Mouse (Mus musculus) midbrain, embryonic 14.5 days (tissue): ENCODE measurements around the gene Efemp2. TPM values are rescaled to one million over a fixed set of nuclear protein-coding genes. Genes with fewer than 3 reads are reported as not detected.

Experiments used
- ATAC-seq: fragments of 200-750 bp; cut with Nextera tagmentation; 2 replicates; pipeline ENCODE4 v1.8.0; 2017; ENCODE audit warnings: moderate number of reproducible peaks, moderate library complexity; ENCODE audit not compliant: low FRiP score, low TSS enrichment
- DNase-seq: peaks from one replicate; pipeline ENCODE4 v3.0.0-alpha.2; 2015
- H3K27ac ChIP-seq: fragments of 300-500 bp; sonication (generic); replicated peaks from 2 replicates; pipeline ENCODE4 v1.5.1; 2014; ENCODE audit warnings: mild to moderate bottlenecking, low read depth, low read length, moderate library complexity
- H3K27me3 ChIP-seq: fragments of 300-500 bp; sonication (generic); 2 replicates; pipeline ENCODE4 v1.6.1; 2014; ENCODE audit warnings: low read length, control low read depth, mixed read lengths; ENCODE audit not compliant: control insufficient read depth, insufficient read depth
- H3K36me3 ChIP-seq: fragments of 300-500 bp; sonication (generic); 2 replicates; pipeline ENCODE4 v1.6.1; 2014; ENCODE audit warnings: low read length, control low read depth; ENCODE audit not compliant: control insufficient read depth, insufficient read depth
- H3K4me1 ChIP-seq: fragments of 300-500 bp; sonication (generic); 2 replicates; pipeline ENCODE4 v1.6.1; 2014; ENCODE audit warnings: mild to moderate bottlenecking, antibody characterized with exemption, low read length, control low read depth; ENCODE audit not compliant: control insufficient read depth, insufficient read depth
- H3K4me2 ChIP-seq: fragments of 300-500 bp; sonication (generic); 2 replicates; pipeline ENCODE4 v1.6.1; 2014; ENCODE audit warnings: mild to moderate bottlenecking, low read length, moderate library complexity
- H3K4me3 ChIP-seq: fragments of 300-500 bp; sonication (generic); replicated peaks from 2 replicates; pipeline ENCODE4 v1.5.1; 2014; ENCODE audit warnings: low read depth, low read length
- H3K9ac ChIP-seq: fragments of 300-500 bp; sonication (generic); replicated peaks from 2 replicates; pipeline ENCODE4 v1.6.1; 2014; ENCODE audit warnings: mild to moderate bottlenecking, low read length, moderate library complexity
- H3K9me3 ChIP-seq: fragments of 300-500 bp; sonication (generic); 2 replicates; pipeline ENCODE4 v1.6.1; 2016; ENCODE audit warnings: low read length, control low read depth, mixed read lengths; ENCODE audit not compliant: control insufficient read depth
- WGBS: fragments of 180-500 bp; shearing (Covaris S2); extraction: QIAGEN DNeasy Blood & Tissue Kit; methylation state at CpG from one replicate; pipeline ENCODE4 v1.1.7; 2014; 5-methylcytosine and 5-hydroxymethylcytosine counted together
- polyA plus RNA-seq: library from polyadenylated mRNA; unstranded; fragments of >200 nt; fragmentation: Nextera tagmentation; extraction: Ambion mirVana; gene quantifications from 2 replicates; pipeline ENCODE4 v1.2.1, GENCODE M21; 2014

The Efemp2 gene
- polyA plus RNA-seq, 1 experiment from 2014 or later, result 28.7 TPM

GRCm38 (mm10) chr19:5430408-5430807 is 43.3 kb upstream of the Efemp2 start:
- ATAC-seq (no peak), DNase-seq (no peak)
- no peak overlapping the region for H3K9ac ChIP-seq
- no peaks in the 10 kb centered on the region for H3K27me3 ChIP-seq
- H3K4me3 ChIP-seq, result no peak overlapping the region
- H3K27ac ChIP-seq, result no peak overlapping the region
- H3K9me3 ChIP-seq, result no peaks in the 10 kb centered on the region
- H3K4me1 ChIP-seq, result peaks cover 24% of the 10 kb centered on the region
- WGBS, result 79% methylated on average over 1 of the region's 1 CpGs
- H3K36me3 ChIP-seq, result peaks cover 22% of the 10 kb centered on the region
- H3K4me2 ChIP-seq, result no peak overlapping the region

GRCm38 (mm10) chr19:5431911-5432464 is 41.8 kb upstream of the Efemp2 start:
- no peak for ATAC-seq
- WGBS, result 80% methylated on average over 4 of the region's 4 CpGs

GRCm38 (mm10) chr19:5432992-5433852 is 40.5 kb upstream of the Efemp2 start:
- no peaks in the 10 kb centered on the region for H3K9me3 ChIP-seq
- H3K27ac ChIP-seq, result no peak overlapping the region
- peak overlapping the region; percentile 40; the same call in 1 of the 2 replicates for H3K9ac ChIP-seq
- ATAC-seq, result no peak
- no peaks in the 10 kb centered on the region for H3K27me3 ChIP-seq
- no peak overlapping the region for H3K4me3 ChIP-seq
- H3K4me2 ChIP-seq, result peak overlapping the region; percentile 47
- peaks cover 8% of the 10 kb centered on the region for H3K36me3 ChIP-seq
- WGBS, result 12% methylated on average over 16 of the region's 16 CpGs
- DNase-seq, result peak; percentile 53
- peaks cover 8% of the 10 kb centered on the region; the same call in 1 of the 2 replicates for H3K4me1 ChIP-seq

More at GRCm38 (mm10) chr19:5431911-5432464, 41.8 kb upstream of the Efemp2 start:
- no peak overlapping the region for H3K9ac ChIP-seq
- H3K4me1 ChIP-seq, result peaks cover 11% of the 10 kb centered on the region; the same call in 1 of the 2 replicates
- no peaks in the 10 kb centered on the region for H3K27me3 ChIP-seq
- no peak overlapping the region for H3K4me2 ChIP-seq
- H3K27ac ChIP-seq, result no peak overlapping the region
- DNase-seq, result no peak
- H3K36me3 ChIP-seq, result peaks cover 12% of the 10 kb centered on the region
- H3K4me3 ChIP-seq, result no peak overlapping the region
- H3K9me3 ChIP-seq, result no peaks in the 10 kb centered on the region

- Histone ChIP-seq H3K4me2 (peak overlapping the region; percentile 47; the same call in 1 of the 2 replicates), H3K27ac (no peak overlapping the region), H3K9me3 (no peaks in the 10 kb centered on the region), H3K4me1 (peaks cover 8% of the 10 kb centered on the region; the same call in 1 of the 2 replicates), H3K4me3 (no peak overlapping the region), H3K9ac (peak overlapping the region; percentile 40; the same call in 1 of the 2 replicates), H3K27me3 (no peaks in the 10 kb centered on the region), H3K36me3 (peaks cover 6% of the 10 kb centered on the region)
- DNase-seq (no peak), ATAC-seq (no peak)
- WGBS, result 70% methylated on average over 7 of the region's 7 CpGs
Measured at GRCm38 (mm10) chr19:5433951-5434350, 39.8 kb upstream of the Efemp2 start.

- ATAC-seq, result no peak
- WGBS, result 72% methylated on average over 9 of the region's 9 CpGs
- H3K4me1 ChIP-seq, result peaks cover 15% of the 10 kb centered on the region
- no peak for DNase-seq
- H3K4me3 ChIP-seq, result no peak overlapping the region
- H3K9ac ChIP-seq, result no peak overlapping the region
- no peak overlapping the region for H3K4me2 ChIP-seq
- peaks cover 42% of the 10 kb centered on the region for H3K27me3 ChIP-seq
- H3K36me3 ChIP-seq, result no peaks in the 10 kb centered on the region
- H3K27ac ChIP-seq, result no peak overlapping the region
- H3K9me3 ChIP-seq, result peaks cover 4% of the 10 kb centered on the region; the same call in 1 of the 2 replicates
Measured at GRCm38 (mm10) chr19:5444371-5444908, 29.3 kb upstream of the Efemp2 start.

GRCm38 (mm10) chr19:5444954-5445353 is 28.8 kb upstream of the Efemp2 start:
- no peak overlapping the region for H3K4me3 ChIP-seq
- no peaks in the 10 kb centered on the region for H3K36me3 ChIP-seq
- ATAC-seq, result no peak
- DNase-seq, result no peak
- peaks cover 15% of the 10 kb centered on the region for H3K4me1 ChIP-seq
- H3K9me3 ChIP-seq, result peaks cover 4% of the 10 kb centered on the region; the same call in 1 of the 2 replicates
- no peak overlapping the region for H3K9ac ChIP-seq
- 38% methylated on average over 7 of the region's 7 CpGs for WGBS
- H3K4me2 ChIP-seq, result no peak overlapping the region
- peaks cover 47% of the 10 kb centered on the region for H3K27me3 ChIP-seq
- no peak overlapping the region for H3K27ac ChIP-seq

GRCm38 (mm10) chr19:5445747-5446146 is 28.0 kb upstream of the Efemp2 start:
- DNase-seq (no peak), ATAC-seq (no peak)
- no peaks in the 10 kb centered on the region for H3K36me3 ChIP-seq
- H3K27me3 ChIP-seq, result peaks cover 54% of the 10 kb centered on the region
- no peak overlapping the region for H3K27ac ChIP-seq
- WGBS, result 83% methylated on average over 5 of the region's 5 CpGs
- no peak overlapping the region for H3K4me3 ChIP-seq
- H3K9me3 ChIP-seq, result no peaks in the 10 kb centered on the region; the same call in 1 of the 2 replicates
- peaks cover 15% of the 10 kb centered on the region for H3K4me1 ChIP-seq
- no peak overlapping the region for H3K4me2 ChIP-seq
- H3K9ac ChIP-seq, result no peak overlapping the region

- ATAC-seq, result peak; percentile 53; the same call in 1 of the 2 replicates
Measured at GRCm38 (mm10) chr19:5447515-5448353, 26.0 kb upstream of the Efemp2 start, which contains the start of gene Fosl1. TSS of gene Fosl1 (plus strand) at chr19:5447547.

More at GRCm38 (mm10) chr19:5447515-5448353, 26.0 kb upstream of the Efemp2 start, which contains the start of gene Fosl1:
- peak within 1 kb of the TSS; percentile 18; the same call in 1 of the 2 replicates for H3K9ac ChIP-seq
- H3K4me1 ChIP-seq, result peaks cover 15% of the 10 kb centered on the region
- no peaks in the 10 kb centered on the region for H3K36me3 ChIP-seq
- H3K4me3 ChIP-seq, result peak within 1 kb of the TSS; percentile 50
- whole genome bisulfite sequencing, result under 1% methylated on average over 70 of the region's 70 CpGs
- no peaks in the 10 kb centered on the region; the same call in 1 of the 2 replicates for H3K9me3 ChIP-seq
- no peak within 1 kb of the TSS for H3K27ac ChIP-seq
- DNase-seq, result peak; percentile 76
- peak within 1 kb of the TSS; percentile 90 for H3K4me2 ChIP-seq
- H3K27me3 ChIP-seq, result peaks cover 57% of the 10 kb centered on the region
